Mouse (Mus musculus) ZHBTc4 (cell line): ENCODE results near the gene Scaf1.
A peak's percentile ranks its signal among the peaks of the same experiment; 100 is the strongest.
"Not testable (repeated sequence)": the region's sequence is repeated elsewhere in the genome, so short reads cannot be mapped to it uniquely, and the experiment has no call there.

ENCODE experiments used
- DNase-seq: peaks from one replicate; pipeline ENCODE4 v3.0.0-alpha.2; 2011; ENCODE audit warnings: low read depth, low spot score

The Scaf1 gene

DNA sequence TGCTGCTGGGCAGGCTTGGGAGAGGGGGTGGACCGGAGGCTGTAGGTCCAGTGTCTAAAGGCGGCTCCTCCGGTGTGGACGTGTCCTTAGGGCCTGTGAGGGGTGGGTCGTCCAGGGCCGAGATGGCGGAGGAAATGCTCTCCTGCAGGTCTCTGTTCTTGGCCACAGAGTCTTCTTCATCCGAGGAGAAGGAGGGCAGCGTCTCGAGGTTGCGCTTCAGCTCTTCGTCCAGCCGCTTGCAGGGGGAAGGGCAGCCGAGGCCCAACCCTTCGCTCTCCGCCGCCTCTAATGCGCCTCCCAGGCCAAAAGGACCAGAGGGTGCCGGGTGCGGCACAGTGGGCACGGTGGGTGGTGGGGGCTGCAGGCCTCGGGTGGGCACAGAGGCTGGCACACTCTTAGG, 29.6 kb upstream of the Scaf1 start:
- no peak for DNase-seq

DNA sequence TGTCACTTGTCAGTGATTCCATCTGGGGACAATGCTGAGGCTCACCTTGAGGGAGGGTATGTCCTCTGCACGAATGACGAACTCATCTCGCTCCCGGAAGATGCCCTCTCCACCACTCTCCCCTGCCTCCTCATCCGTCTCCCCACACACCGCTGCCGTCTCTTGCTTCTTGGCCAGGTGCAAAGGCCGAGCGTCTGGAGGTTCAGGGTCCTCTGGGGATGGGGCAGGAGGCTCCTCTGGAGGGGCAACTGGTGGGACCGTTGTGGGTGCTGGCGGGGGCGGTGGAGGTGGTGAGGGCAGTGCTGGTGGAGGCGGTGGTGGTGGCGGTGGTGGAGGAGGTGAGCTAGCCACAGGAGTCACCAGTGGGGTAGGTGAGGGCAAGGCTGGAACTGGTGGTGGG, 27.1 kb upstream of the Scaf1 start:
- no peak for DNase-seq

DNA sequence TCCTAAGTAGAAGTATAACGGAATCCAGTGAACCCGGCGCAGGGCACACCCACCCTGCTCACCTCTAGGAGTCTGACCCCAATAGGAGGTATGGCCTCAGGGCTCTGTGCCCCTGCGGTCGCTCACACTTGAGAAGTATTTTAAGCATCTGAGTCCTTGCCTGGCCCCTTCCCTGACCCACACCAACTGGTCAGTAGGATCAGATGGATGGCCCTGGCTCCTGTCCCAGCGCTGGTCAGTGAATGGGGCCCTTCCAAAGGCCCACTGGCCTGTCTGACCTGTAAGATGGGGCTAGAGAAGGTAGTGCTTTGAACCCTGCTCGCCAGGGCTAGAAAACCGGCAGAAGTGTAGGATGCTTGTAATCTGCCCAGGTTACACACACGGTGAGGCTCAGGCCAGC, 24.7 kb upstream of the Scaf1 start:
- no peak for DNase-seq

DNA sequence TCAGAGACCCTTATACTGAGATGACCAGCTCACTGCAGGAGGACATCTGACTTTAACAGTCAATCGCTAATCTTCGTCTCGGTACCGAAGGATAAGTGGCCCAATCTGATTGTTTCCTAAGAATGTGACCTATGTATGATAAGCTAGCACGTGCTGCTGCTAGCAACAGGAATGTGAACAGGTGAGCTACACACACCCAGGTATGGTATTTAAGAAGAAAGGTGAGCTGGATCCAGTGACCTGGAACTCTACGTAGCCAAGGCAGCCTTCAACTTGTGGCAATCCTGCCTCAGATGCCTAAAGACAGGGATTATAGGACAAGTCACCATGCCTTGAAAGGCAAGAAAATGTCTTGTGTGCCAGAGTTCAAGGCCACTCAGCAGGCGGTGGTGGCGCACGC, 22.2 kb upstream of the Scaf1 start:
- no peak for DNase-seq

DNA sequence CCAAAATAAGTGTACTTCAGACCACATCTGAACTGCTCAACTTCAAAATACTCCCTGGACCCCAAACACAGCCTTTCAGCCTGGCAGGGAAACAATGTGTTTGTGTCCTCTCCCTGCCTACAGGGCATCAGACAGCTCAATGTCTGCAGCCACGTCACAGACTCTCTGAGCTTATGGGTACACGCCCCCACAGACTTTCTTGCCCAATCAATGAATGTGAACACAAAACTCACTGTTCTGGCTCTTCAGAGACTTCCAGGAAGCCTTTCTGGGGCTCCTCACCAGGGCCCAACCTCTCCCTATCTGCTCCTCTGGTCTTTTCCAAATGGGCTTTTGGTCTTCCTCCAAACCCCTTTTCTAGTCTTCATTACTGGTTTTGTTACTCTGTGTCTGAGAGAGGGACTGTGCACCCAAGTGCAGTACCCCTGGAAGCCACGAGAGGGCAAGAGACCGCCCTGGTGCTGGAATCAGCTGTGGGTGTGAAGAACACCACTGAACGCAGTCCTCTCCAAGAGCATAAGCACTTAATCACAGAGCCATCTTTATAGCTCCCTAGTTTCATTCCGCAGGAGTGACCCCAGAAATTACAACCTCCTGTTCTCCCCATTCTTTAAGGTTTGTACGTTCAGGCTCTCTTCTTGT, 21.7 kb upstream of the Scaf1 start:
- DNase-seq = peak; percentile 87

DNA sequence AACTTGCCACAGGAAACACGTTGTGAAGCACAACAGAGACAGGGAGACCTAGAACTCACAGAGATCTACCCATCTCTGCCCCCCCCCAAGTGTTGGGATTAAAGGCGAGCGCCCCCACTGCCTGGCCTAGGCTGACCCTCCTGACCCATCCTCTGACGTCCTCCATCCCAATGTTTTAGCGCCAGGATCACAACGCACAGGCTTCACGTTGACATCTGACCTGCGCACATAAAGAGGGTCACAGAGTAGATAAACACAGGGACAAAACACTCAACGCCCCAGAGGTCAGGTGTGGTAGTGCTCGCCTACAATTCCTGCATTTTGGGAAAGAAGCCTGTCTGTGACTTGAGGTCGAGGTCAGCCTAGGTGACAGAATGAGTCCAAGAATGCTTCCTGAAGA, 20.5 kb upstream of the Scaf1 start:
- DNase-seq = no peak

DNA sequence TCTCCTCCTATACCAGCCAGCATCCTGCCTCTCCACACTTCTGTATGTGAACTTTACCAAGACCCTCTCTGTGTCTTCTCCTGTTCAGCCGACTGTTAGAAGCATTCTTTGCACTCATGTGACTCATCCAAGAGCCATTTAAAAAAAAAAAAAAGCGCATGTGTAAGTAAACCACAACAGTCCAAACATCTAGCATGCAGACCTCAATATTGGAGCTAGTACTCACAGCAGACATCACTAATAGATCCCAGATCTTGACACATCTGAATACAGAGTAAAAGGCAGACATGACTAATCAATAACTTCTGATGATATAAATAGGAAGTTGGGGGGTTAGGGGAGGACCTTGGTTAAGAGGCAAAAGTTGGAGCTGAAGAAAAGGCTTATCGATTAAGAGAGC, 19.5 kb upstream of the Scaf1 start:
- no peak for DNase-seq

DNA sequence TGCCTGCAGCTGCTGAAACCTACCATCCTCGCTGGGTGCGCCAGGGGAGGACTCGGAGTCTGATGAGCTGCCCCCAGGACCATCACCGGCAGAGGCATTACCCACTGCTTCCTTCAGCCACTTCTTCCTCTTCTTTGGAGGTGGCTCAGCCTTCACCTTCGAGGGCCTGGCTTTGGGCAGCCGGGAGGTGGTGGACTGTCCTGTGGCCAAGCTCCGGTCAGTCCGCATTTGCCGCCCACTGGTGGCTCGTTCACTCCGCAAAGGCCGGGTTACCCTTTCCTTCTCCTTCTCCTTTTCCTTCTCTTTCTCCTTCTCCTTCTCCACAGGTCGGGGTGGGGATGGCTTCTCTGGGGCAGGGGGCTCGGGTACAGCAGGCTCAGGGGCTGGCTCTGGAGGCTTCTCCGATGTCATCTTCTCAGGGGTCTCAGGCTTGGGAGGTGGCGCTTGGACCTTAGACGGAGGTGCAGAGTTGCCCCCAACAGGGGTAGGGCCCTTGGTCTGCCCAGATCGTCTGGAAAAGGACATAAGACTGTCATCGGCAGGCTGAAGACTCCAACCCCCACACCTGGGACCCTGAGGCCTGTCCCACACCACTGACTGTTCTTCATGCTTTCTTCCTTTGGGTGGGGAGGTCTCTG, 17.7 kb upstream of the Scaf1 start:
- no peak for DNase-seq

DNA sequence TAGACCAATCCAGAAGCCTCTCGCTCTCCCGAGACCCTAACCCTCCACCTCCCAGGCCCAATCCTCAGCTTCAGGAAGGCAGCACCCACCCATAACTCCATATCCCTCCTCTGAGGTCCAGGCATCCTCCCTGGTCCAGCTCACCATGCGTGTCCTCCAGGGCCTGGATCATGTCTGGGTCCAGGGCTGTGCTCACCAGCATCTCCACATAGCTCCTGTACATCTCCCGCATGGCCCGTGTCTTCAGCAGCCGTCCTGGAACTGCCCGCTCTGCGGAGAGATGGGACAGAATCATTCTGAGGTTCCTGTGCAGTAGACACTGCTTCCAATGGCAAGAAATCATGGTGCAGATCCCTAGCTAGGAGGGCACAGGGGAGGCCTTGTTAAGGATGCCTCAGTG, 14.7 kb upstream of the Scaf1 start:
- DNase-seq = no peak

DNA sequence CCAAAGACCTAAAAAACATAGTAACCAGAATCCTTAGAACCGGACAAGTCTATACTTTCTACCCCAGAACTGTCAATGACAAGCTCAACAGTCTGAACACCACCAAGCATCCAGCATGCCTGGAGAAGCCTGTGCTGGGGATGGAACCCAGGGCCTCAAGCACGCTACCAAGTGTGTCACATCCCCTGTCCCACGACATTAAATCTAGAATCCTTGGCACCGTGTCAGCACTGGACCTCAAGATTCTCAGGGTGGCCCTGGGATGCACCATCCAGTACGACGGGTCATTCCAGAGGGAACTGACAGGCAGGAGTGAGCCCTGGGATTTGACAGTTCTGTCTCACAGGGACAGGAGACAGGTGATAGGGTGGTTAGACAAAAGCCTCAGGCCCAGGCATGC, 13.8 kb upstream of the Scaf1 start:
- DNase-seq = no peak

DNA sequence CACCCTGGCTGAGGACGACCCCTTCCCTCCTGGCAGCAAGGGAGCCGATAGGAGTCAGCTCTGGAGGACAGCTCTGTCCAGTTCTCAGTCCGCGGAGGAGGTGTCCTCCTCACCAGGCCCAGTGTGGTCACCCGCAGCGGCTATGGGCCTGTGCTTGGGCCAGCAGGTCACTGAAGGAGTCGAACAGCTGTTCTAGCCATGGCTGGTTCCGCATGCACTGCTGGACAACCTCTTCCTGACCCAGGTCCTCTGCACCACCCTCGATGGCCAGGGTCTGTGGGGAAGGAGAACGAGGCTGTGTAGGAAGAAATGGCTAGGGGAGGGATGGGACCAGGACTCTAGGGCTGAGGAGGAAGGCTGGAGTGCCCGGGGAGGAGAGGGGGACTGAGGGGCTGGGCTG, 12.2 kb upstream of the Scaf1 start:
- no peak for DNase-seq

DNA sequence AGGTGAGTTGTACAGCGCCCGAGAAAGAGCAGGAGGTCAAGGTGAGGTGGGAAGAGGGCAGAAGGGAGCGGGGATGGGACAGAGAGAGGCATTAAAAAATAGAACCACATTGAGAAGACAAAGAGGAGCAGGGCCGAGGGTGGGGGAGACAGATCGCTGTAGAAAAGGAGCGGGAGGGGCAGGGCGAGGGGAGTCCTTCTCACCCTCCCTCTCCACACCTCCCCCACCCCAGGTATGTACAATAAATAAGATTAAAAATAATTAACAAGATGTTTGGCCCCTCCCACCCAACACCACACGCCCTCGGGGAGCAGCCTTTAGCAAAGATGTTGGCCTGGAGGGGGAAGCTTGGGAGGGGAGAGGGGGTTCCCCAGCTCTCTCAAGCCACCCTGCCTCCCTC, 11.6 kb upstream of the Scaf1 start:
- DNase-seq = no peak

DNA sequence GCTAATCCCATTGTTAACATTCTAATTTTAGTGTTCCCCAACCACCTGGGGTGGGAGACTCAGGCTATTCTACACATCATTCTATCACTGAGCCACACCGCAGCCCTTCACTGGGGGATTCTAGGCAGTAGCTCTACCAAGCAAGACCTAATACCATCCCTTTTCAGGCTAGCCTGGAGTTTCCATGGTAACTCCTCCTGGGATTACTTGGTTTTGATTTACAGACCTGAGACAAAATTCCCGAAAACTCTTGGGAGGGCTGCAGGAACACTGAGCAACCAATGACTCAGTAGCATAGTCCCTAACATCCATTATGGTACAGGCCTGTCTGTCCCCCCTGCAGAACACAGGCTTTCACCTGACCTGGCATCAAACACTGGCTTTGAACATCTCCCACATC, 10.1 kb upstream of the Scaf1 start:
- no peak for DNase-seq

DNA sequence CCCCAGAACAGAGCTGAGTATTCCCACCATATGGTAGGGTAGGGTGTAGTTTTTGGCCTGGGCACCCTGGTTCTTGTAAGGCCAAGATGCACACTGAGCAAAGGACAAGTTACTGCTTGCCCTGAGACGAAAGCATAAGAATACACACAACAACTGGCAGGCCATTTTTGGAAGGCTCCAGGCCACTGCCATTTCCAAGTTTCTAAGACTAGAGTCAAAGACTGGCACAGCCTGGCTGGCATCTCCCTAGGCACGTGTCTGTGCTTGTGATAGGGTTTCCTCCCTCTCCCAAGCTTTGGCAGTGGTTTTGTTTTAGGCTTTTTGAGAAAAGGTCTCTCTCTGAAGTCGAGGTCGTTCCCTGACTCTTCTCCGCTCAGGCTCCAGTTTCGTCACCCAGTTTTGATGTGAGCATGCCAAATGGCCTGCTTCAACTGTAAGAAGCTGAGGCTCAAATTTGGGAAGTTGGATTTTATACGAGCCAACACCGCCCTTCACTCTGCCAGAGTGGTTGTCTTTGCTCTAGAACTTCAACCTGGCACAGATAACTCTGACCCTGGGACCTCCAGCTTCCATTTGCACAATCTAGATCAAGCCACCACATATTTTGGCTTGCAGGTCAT, 9.5 kb upstream of the Scaf1 start:
- DNase-seq = no peak

DNA sequence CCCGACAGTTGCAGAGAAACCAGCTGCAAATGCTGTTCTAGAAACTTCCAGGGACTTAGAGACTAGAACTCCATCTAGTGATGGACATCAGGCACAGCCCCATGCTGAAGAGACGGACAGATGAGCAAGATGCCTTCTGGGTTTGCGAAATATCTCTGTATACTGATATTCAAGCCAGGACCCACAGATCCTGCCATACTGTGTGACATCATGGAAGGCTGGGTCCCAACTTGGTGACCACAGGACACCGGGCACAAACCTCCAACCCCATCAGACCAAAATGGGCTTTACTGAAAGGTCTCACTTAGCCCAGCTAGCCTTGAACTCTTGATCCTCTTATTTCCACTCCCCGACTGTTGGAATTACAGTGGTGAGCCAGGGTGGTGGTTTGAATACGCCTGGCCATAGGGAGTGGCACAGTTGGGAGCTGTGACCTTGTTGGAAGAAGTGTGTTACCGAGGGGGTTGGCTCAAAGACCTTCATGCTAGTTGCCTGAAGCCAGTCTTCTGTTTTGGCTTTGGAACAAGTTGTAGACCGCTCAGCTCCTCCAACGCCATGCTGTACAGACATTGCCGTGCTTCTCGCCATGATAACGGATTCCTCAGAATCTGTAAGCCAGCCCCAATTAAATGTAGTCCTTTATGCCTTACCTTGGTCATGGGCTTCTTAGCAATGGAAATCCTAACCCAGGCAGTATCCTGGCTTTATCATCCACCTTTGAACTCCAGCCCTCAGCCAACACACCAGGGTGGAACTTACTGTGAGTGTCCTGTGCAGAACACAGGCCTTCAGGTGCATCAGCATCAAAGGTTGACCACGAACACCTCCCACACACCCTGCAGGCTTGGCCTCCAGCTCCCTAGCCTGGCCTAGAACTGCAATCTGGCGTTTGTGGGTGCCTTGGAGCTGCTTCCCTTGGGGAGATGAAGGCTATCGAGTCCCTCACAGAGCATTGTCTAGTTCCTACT, 8.4 kb upstream of the Scaf1 start:
- peak; percentile 68 for DNase-seq

DNA sequence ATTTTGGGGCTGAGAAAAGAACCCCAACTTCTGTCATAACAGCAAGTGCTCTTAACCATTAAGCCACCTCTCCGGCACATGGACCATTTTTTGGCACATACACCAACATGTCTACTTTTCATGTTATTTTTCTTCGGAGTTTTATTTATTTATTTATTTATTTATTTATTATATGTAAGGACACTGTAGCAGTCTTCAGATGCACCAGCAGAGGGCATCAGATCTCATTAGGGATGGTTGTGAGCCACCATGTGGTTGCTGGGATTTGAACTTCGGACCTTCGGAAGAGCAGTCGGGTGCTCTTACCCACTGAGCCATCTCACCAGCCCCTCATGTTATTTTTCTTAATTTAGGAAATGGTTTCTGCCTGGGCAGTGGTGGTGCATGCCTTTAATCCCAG, 7.5 kb upstream of the Scaf1 start:
- DNase-seq = not testable (repeated sequence)

DNA sequence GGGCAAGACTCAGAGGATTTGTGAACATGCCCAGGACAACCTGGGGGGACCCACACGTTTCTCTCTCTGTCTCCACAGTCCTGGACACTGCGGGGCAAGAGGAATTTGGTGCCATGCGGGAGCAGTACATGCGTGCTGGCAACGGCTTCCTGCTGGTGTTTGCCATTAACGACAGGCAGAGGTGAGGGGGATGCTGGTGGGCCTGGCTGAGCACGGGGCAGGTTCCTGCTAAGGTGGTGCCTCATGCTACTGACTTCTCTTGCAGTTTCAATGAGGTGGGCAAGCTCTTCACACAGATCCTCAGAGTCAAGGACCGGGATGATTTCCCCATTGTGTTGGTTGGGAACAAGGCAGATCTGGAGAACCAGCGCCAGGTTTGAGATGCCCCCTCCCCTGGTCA, 4.1 kb upstream of the Scaf1 start:
- DNase-seq = no peak

DNA sequence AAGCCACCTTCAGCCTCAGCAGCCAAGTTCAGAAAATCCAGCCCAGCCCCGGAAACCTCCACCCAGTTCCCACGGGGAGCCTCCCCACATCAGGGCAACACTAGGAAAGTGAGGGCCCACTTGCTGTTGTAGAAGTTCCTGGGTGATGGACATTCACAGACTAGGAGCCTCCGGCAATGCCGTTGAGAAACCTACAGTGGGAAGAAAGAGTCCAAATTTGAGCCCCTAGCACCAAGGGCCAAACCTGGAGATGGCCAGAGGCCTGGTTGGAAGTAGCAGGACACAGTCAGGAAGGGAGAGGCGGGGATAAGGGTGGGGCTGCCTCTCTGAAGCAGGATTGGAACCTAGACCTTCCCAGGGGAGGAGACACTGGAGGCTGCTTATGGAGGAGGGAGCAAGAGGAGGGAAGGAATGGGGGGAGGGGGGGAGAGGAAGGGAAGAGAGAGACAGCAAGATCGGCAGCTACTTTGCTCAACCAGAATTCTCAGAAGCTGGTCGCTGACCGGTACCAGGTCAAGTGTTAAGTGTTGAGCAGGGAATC, 2.9 kb upstream of the Scaf1 start:
- peak; percentile 75 for DNase-seq

DNA sequence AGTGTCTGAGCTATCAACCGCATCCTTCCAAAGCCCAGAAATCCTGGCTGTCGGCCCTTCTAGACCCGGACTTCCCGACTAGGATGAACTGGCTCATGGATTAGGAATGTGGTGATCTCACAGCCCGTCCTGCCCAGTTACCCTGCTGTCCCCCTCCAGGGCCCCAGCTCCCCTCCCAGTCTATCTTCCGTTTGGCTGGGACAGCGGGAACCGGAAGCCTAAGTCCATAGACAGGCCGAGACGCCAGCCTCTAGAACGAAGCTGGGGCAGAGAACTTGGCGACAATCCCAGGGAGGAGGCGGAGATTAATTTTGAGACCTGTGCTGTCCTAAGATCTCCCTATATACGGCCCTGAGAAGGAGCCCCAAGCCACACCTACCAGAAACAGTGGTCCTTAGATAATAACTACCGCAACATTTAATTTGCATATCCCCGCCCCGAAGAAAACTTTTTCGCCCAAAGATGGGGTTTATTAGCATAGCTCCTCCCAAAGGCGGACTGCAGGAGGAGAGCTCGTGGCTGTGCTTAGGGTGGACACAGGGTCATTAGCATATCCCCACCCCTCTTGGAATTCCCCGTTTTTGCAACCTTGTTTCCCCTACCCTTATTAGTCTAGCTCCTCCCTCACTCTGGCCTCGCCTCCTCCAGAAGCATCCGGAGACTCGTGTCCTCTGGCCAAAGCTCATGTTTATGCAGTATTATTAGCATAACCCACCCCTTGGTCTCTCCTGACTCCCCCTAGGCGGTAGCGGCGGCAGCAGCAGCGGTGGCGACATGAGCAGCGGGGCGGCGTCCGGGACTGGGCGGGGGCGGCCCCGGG, 1.3 kb upstream of the Scaf1 start, which contains the start of gene Rras:
Gene Rras (plus strand): TSS at position 720 of the 820 bp plus-strand sequence.
- peak; percentile 99 for DNase-seq

DNA sequence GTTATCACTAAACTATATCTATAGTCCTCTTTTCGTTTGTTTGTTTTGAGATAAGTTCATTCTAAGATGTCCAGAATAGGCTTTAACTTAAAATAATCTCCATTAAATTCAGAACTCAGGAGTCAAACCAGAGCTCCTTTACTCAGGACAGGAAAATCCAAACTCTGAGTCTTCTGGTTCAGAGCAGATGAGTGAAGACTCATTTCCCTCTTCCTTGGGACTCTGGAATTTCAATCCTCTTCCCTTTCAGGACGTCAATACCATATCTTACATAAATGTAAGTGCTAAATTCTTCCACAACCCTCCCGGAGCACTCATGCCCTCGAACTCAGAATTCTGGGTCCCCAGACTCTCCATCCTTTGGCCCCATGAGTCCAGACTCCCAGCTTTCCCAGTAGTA, 598 bp upstream of the Scaf1 start:
- no peak for DNase-seq

DNA sequence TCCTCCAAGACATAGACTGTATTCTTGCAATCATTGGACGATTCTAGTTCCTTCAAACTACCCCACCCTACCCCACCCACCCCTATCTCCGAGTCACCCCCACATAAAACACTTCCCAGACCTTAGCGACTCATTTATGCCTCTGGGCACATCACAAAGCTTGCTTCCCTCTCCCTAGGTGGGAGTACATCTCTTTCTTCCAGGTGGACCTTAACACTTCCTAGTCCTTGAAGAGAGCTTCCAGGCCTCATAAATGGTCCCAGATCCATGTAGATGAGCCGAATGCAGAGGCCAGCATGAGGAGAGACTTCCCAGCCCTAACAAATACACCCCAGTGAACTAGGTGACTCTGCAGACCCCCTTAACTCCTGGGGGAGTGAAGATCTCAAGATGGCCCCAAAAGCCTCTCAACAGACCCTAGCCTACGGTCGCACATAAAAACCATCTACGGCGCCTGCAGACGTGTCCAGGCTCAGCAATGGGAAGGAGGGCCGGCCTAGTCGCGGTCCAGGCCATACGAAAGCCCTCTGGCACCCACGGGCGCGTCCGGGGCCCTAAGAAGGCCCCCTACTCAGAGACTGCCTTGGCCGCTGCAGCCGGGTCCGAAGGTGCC, 713 bp downstream of the Scaf1 start:
- no peak for DNase-seq
